Comparison of ENCODE assay signal across 8 mouse cellular contexts in the genomic region with DNA sequence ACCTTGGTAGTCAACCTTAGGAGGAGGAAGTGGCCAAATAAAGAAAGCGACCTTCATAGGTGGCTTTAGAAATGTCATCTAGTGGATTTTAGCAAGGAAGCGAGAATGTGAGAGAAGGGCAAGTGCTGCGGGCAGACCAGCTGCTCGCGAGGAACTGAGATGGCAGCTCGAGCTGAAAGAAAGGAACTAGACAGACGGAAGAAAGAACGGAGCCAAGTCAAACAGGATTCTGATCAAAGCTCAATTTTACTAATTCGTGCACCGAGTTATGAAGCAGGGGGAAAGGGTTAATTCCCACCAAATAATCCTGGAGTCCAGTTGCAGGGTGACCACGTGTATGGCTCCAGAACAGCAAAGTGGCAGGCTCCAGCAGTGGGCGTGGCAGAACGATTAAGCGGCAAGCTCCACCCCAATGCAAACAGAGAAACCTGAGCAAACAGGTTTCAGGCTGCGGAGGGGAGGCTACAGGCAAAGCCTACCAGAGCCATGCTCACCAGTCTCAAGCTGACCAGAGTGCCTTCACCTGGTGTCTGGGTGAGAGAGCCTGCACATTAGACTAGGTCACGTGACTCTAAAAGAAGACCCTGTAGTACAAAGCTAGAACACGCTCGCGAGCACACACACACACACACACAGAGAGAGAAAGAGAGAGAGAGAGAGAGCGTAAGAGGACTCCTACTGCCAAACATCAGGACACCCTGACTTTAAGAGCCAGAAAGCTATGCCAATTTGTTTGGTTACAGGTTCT.
DNase-seq lines count a peak whose midpoint lies in the region; ATAC-seq lines count a peak whose summit lies in the region.

No protein-coding gene starts in this region.

- DNase-seq in heart, adult 18-20 months = no peak
- DNase-seq in embryo, embryonic 10 days (ENCODE audit: low spot score) = peak; percentile 44
- no peak for DNase-seq in T-cell, adult 2 months (ENCODE audit: low spot score)
- DNase-seq in layer of hippocampus, postnatal 10 days (ENCODE audit: low spot score in 2 of 2) = no peak
- no peak for DNase-seq in layer of hippocampus, adult 9-11 months

- peak overlapping the region; percentile 13; the same call in 1 of the 2 replicates for H3K4me3 ChIP-seq in heart, embryonic 13.5 days
- H3K4me3 ChIP-seq in kidney, embryonic 16.5 days (ENCODE audit: low read length) = no peak overlapping the region; the same call in 1 of the 2 replicates
- peak overlapping the region; percentile 17; the same call in 1 of the 2 replicates for H3K4me3 ChIP-seq in lung, embryonic 16.5 days (ENCODE audit: low read length)

- H3K27ac ChIP-seq in heart, embryonic 13.5 days (replicated peaks) = no peak overlapping the region
- no peak overlapping the region for H3K27ac ChIP-seq in kidney, embryonic 16.5 days (ENCODE audit: low read length)
- H3K27ac ChIP-seq in lung, embryonic 16.5 days (ENCODE audit: low read length) = peak overlapping the region; percentile 32; the same call in 1 of the 2 replicates

- H3K4me1 ChIP-seq in heart, embryonic 13.5 days = peaks cover 6% of the 10 kb centered on the region; the same call in 1 of the 2 replicates
- peaks cover 16% of the 10 kb centered on the region for H3K4me1 ChIP-seq in kidney, embryonic 16.5 days (ENCODE audit: insufficient read depth, low read length)
- H3K4me1 ChIP-seq in lung, embryonic 16.5 days (replicated peaks; ENCODE audit: control insufficient read depth, insufficient read depth, low read length) = no peaks in the 10 kb centered on the region

- no peak for ATAC-seq in heart, embryonic 13.5 days (ENCODE audit: extremely low read depth, insufficient number of reproducible peaks, low FRiP score, low TSS enrichment)
- ATAC-seq in kidney, embryonic 16.5 days (ENCODE audit: low FRiP score, low TSS enrichment) = peak; percentile 79; the same call in 1 of the 2 replicates
- peak; percentile 91 for ATAC-seq in lung, embryonic 16.5 days (ENCODE audit: low read depth)

- no peaks in the 10 kb centered on the region for H3K9me3 ChIP-seq in heart, embryonic 13.5 days
- H3K9me3 ChIP-seq in kidney, embryonic 16.5 days (ENCODE audit: low read length) = no peaks in the 10 kb centered on the region
- no peaks in the 10 kb centered on the region for H3K9me3 ChIP-seq in lung, embryonic 16.5 days (ENCODE audit: control insufficient read depth, low read length)

- H3K4me2 ChIP-seq in heart, embryonic 13.5 days = peak overlapping the region; percentile 52
- H3K4me2 ChIP-seq in kidney, embryonic 16.5 days (replicated peaks; ENCODE audit: low read depth, low read length) = peak overlapping the region; percentile 37
- peak overlapping the region; percentile 42 for H3K4me2 ChIP-seq in lung, embryonic 16.5 days (ENCODE audit: low read depth, low read length)

- peaks cover 18% of the 10 kb centered on the region; the same call in 1 of the 2 replicates for H3K27me3 ChIP-seq in heart, embryonic 13.5 days (replicated peaks)
- H3K27me3 ChIP-seq in kidney, embryonic 16.5 days (ENCODE audit: insufficient read depth, low read length) = 0 out of 2 replicates have a peak, but pooled peaks cover 3% of the 10 kb centered on the region
- H3K27me3 ChIP-seq in lung, embryonic 16.5 days (ENCODE audit: control insufficient read depth, insufficient read depth, low read depth, low read length) = no peaks in the 10 kb centered on the region

- WGBS in heart, embryonic 13.5 days = 44% methylated on average over 20 of the region's 20 CpGs
- WGBS in kidney, embryonic 16.5 days = 35% methylated on average over 20 of the region's 20 CpGs
- WGBS in lung, embryonic 16.5 days = 33% methylated on average over 20 of the region's 20 CpGs

- H3K9ac ChIP-seq in heart, embryonic 13.5 days = no peak overlapping the region
- 0 out of 2 replicates have a peak overlapping the region, but pooled peaks have one; percentile 12 for H3K9ac ChIP-seq in kidney, embryonic 16.5 days (replicated peaks; ENCODE audit: low read length)
- no peak overlapping the region for H3K9ac ChIP-seq in lung, embryonic 16.5 days (ENCODE audit: low read length)

- H3K36me3 ChIP-seq in heart, embryonic 13.5 days = no peaks in the 10 kb centered on the region
- no peaks in the 10 kb centered on the region for H3K36me3 ChIP-seq in kidney, embryonic 16.5 days (ENCODE audit: insufficient read depth, low read length)
- H3K36me3 ChIP-seq in lung, embryonic 16.5 days (ENCODE audit: control insufficient read depth, insufficient read depth, low read length) = no peaks in the 10 kb centered on the region
